Mouse (Mus musculus): ENCODE results near the gene Zdhhc11.

The Zdhhc11 gene

GRCm38 (mm10) chr13:73963551-73963950 is at the start of gene Zdhhc11:
Zdhhc11 (plus strand) TSS chr13:73963851.
- peak; percentile 29 for DNase-seq (ENCODE audit: low read depth, low spot score)

GRCm38 (mm10) chr13:73932201-73932600 is 31.4 kb upstream of the Zdhhc11 start:
- peak; percentile 69 for DNase-seq (ENCODE audit: low read depth, low spot score)

DNA sequence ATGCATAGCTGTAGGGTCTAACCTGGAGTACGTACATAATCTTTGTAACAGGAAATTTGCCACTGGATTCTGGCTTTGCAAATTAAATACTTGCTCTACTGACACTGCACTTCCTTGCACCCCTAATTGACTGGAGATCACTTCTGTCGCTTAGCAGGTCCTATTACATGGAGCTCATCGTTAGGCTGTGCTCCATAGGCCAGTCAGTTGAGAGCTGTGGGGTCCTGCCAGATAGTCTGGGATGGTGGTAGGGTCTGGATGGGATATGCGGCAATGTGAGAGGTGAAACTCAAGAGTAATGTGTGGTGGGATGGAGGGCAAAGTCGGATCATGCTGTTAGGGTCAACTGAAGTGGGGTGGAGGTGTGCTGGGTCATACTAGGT is 26.7 kb upstream of the Zdhhc11 start:
- DNase-seq (ENCODE audit: low read depth, low spot score) = no peak

- DNase-seq (ENCODE audit: low read depth, low spot score) = peak; percentile 97
These were observed 26.1 kb upstream of the Zdhhc11 start, which contains the start of the genes Trip13 and Brd9 for GRCm38 (mm10) chr13:73937321-73938176. Trip13 (minus strand) TSS chr13:73937784. Brd9 (plus strand) TSS chr13:73937811.

DNA sequence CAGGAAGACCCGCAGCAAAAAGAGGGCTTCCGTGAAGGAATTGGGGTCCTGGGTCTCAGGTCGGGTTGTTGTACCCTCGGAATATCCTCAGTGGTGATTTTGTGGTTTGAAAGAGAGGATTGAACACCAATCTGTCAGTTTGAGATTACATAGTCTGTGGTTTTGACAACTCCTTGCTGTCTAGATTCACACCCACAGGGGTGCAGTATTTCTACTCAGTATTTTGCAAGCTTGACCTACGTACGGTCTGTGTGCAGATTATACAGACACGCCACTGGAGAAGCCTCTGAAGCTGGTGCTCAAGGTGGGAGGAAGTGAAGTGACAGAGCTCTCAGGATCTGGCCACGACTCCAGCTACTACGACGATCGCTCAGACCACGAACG is 25.5 kb upstream of the Zdhhc11 start:
- no peak for DNase-seq (ENCODE audit: low read depth, low spot score)

DNA sequence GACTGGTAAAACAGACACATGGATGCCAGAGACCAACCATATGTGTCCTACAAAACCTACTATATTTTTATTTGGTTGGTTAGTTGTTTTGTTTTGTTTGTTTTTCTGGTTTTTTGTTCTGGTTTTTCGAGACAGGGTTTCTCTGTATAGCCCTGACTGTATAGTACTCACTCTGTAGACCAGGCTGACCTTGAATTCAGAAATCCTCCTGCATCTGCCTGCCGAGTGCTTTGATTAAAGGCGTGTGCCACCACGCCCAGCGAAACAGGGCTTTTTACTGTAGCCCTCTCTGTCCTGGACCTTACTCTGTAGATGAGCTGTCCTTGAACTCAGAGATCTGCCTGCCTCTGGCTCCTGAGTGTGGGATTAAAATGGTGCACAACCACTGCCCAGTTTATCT is 24.6 kb upstream of the Zdhhc11 start:
- peak; percentile 35 for DNase-seq (ENCODE audit: low read depth, low spot score)

DNA sequence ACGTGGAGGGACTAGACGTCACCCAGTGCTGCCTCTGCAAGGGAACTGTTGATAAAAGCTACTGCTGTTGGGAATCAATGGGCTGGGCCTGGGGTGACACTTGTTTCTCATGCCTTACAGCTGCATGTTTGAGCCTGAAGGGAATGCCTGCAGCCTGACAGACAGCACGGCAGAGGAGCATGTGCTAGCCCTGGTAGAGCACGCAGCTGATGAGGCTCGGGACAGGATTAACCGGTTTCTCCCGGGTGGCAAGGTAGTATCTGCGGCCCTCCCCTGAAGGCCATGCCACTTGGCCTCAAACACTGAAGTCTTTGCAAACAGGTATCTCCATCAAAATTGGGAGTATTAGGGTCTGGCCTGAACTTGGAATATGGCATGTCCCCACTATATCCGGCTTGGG is 19.0 kb upstream of the Zdhhc11 start:
- no peak for DNase-seq (ENCODE audit: low read depth, low spot score)

GRCm38 (mm10) chr13:73953551-73954130 is 10.0 kb upstream of the Zdhhc11 start:
- no peak for DNase-seq (ENCODE audit: low read depth, low spot score)

- DNase-seq (ENCODE audit: low read depth, low spot score) = no peak
These were observed 9.0 kb upstream of the Zdhhc11 start for GRCm38 (mm10) chr13:73954666-73955065.

DNA sequence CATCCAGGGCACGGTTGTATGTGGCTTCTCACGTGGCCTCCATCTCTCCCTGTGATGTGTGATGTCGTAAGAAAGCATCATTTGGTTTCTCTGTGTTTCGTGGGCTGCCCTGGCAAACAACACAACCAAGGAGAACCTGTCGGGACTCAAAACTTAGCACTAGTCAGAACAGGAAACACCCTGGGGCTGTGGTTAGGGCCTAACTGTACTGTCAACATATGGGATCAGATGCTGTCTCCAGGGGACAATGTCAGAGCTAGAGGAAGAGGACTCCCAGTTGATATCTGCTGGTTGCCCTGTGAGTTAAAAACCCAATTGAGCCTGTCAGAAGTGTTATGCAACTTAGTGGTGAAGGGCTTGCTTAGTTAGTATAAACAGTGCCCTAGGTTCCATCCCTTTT is 8.1 kb upstream of the Zdhhc11 start:
- DNase-seq (ENCODE audit: low read depth, low spot score) = no peak

DNA sequence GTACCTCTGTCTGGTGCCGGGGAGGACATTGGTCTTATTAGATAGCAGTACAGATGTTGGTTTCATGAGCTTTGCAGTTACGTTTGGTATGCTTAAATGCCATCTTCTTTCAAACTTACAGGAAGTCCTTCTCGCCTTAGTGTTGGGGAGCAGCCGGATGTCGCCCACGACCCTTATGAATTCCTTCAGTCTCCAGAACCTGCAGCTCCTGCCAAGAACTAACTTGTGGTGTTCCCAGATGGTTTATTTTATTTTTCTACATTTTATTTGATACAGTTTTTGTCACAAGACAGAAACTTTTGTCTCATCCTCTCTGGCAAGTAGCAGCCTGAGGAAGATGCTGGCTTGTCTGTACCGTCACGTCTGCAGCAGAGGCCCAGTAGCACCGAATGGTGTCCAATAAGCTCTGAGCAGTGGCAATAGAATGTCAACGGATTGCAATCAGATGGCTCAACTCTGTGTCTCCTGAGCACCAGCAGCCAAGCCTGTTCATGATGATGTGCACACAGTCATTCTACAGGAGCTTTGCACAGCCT is 3.5 kb upstream of the Zdhhc11 start:
- no peak for DNase-seq (ENCODE audit: low read depth, low spot score)

DNA sequence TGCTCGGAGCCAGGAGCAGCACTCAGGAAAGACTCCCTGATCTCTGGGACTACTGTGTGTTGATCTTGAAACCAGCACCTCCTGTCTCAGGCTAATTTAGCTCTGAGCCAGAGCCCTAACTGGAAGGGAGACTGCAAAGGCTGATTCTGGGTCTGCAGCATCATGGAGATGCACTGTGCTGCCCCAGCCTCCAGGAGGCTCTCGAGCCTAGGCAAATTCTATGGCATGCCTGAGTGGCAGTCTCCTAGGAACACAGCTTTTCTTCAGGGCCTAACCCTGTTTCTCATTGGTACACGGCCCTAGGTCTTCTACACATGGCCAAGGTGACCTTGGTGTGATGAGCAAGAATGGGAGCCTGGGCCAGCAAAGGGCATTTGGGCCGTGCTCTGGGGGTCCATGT is 2.5 kb upstream of the Zdhhc11 start:
- peak; percentile 29 for DNase-seq (ENCODE audit: low read depth, low spot score)

GRCm38 (mm10) chr13:73970545-73971448 is 7.1 kb downstream of the Zdhhc11 start:
- DNase-seq (ENCODE audit: low read depth, low spot score) = peak; percentile 77

GRCm38 (mm10) chr13:73974523-73974922 is 10.9 kb downstream of the Zdhhc11 start:
- DNase-seq (ENCODE audit: low read depth, low spot score) = no peak

DNA sequence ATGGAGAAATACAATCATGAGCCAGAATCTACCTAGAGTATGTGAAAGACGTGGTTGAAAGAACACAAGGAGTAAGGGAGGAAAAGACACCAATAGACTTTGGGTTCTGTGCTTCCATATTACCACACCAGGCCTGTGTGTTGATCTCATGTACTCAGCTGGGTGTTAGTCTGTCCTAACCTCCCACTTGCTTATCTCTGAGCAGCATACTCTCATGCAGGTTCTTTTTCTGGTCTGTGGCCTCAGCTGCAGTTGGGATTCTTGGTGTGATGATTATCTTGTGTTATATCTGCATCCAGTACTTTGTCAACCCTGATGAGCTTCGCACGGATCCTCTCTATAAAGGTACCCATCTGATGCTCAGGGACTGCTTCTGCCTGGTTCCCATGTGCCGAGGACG is 13.3 kb downstream of the Zdhhc11 start:
- no peak for DNase-seq (ENCODE audit: low read depth, low spot score)

GRCm38 (mm10) chr13:73990325-73990724 is 26.7 kb downstream of the Zdhhc11 start:
- no peak for DNase-seq (ENCODE audit: low read depth, low spot score)

DNA sequence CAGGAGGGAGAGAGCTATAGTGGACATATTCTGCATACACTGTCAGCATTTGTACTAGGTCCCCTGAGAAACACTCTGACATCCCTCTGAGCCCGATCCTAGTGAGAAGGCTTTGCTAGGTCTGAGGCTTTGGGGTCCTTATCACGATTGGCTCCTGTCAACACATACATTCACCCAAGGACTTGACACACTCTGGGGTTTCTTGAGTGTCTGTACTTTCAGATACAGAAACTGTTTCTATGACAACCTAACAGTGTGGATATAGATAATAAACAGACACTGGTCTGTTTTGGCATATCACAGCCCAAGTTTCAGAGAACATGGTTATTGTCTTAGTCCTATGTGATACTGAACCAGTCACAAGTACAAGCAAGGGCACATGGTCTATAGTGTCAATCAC is 27.1 kb downstream of the Zdhhc11 start:
- DNase-seq (ENCODE audit: low read depth, low spot score) = no peak

DNA sequence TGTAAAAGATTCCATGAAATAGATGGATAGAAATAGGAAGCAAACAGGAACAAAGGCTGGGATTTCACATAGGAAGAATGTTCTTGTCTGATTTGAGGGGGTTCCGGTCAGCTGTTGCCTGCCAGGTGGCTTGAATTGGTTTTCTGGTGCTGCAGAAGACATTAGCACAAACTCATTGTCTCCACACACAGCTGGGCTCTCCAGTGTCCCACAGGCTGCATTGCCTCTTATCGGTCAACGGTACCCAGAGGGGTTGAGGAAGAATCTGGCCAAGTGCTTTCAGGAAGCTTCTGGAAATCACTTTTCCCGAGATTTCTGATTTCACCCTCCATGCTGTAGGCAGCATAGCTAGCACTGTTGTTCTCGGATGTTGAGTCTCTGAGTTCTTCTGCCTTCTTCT is 27.6 kb downstream of the Zdhhc11 start:
- no peak for DNase-seq (ENCODE audit: low read depth, low spot score)

- DNase-seq (ENCODE audit: low read depth, low spot score) = no peak
These were observed 32.8 kb downstream of the Zdhhc11 start for GRCm38 (mm10) chr13:73996456-73996855.

DNA sequence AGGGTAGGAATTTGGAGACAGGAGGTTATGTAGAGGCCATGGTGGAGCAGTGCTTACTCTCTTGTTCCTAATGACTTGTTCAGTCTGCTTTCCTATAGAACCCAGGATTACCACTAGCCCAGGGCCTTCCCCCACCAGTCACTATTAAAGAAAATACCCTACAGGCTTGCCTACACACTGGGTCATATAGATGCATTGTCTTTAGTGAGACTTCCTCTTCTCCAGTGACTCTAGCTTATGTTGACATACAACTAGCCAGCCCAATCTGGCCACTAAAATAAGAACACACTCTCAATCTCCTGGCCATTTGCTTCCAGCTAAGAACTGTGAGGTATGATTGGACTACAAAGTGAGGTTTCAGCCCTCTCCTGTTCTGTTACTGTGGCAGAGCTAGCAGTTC is 36.9 kb downstream of the Zdhhc11 start:
- DNase-seq (ENCODE audit: low read depth, low spot score) = no peak

GRCm38 (mm10) chr13:74000961-74001360 is 37.3 kb downstream of the Zdhhc11 start:
- DNase-seq (ENCODE audit: low read depth, low spot score) = no peak

GRCm38 (mm10) chr13:74001492-74001891 is 37.8 kb downstream of the Zdhhc11 start:
- no peak for DNase-seq (ENCODE audit: low read depth, low spot score)
